Mouse (Mus musculus) embryonic facial prominence, embryonic 11.5 days (tissue): ENCODE measurements at regions not wholly inside any gene's neighbourhood (a gene's known extent, or its start where the extent isn't known, plus 50 kb on each side); places are given as distances from the start of the nearest gene placed in this dataset.
"Not testable (repeated sequence)": the region's sequence is repeated elsewhere in the genome, so short reads cannot be mapped to it uniquely, and the experiment has no call there.

Source experiments
- ATAC-seq: fragments of 200-750 bp; cut with Nextera tagmentation; replicated peaks from 2 replicates; pipeline ENCODE4 v1.8.0; 2017; ENCODE audit warnings: low read depth; ENCODE audit not compliant: insufficient number of reproducible peaks, low FRiP score, low TSS enrichment
- DNase-seq: peaks from one replicate; pipeline ENCODE4 v3.0.0-alpha.2; 2015; ENCODE audit warnings: low spot score
- H3K27ac ChIP-seq: fragments of 300-500 bp; sonication (generic); replicated peaks from 2 replicates; pipeline ENCODE4 v1.5.1; 2014; ENCODE audit warnings: mild to moderate bottlenecking, low read depth, low read length, control low read depth
- H3K27me3 ChIP-seq: fragments of 300-500 bp; sonication (generic); 2 replicates; pipeline ENCODE4 v1.6.1; 2014; ENCODE audit warnings: mild to moderate bottlenecking, low read length, moderate library complexity, mixed read lengths; ENCODE audit not compliant: control insufficient read depth, insufficient read depth
- H3K36me3 ChIP-seq: fragments of 300-500 bp; sonication (generic); replicated peaks from 2 replicates; pipeline ENCODE4 v1.6.1; 2014; ENCODE audit warnings: low read depth, mild to moderate bottlenecking, low read length, moderate library complexity, mixed read lengths; ENCODE audit not compliant: control insufficient read depth, insufficient read depth
- H3K4me1 ChIP-seq: fragments of 300-500 bp; sonication (generic); 2 replicates; pipeline ENCODE4 v1.6.1; 2014; ENCODE audit warnings: low read length, mixed read lengths; ENCODE audit not compliant: control insufficient read depth, insufficient read depth
- H3K4me2 ChIP-seq: fragments of 300-500 bp; sonication (generic); 2 replicates; pipeline ENCODE4 v1.6.1; 2014; ENCODE audit warnings: low read depth, mild to moderate bottlenecking, control low read depth, low read length, moderate library complexity
- H3K4me3 ChIP-seq: fragments of 300-500 bp; sonication (generic); 2 replicates; pipeline ENCODE4 v1.5.1; 2014; ENCODE audit warnings: low read depth, low read length, control low read depth
- H3K9ac ChIP-seq: fragments of 300-500 bp; sonication (generic); replicated peaks from 2 replicates; pipeline ENCODE4 v1.6.1; 2014; ENCODE audit warnings: mild to moderate bottlenecking, control low read depth, low read length
- H3K9me3 ChIP-seq: fragments of 300-500 bp; sonication (generic); replicated peaks from 2 replicates; pipeline ENCODE4 v1.6.1; 2016; ENCODE audit warnings: mild to moderate bottlenecking, low read length, inconsistent platforms, mixed read lengths; ENCODE audit not compliant: control insufficient read depth
- WGBS: fragments of 180-500 bp; shearing (Covaris S2); extraction: QIAGEN DNeasy Blood & Tissue Kit; methylation state at CpG from one replicate; pipeline ENCODE4 v1.1.7; 2014; 5-methylcytosine and 5-hydroxymethylcytosine counted together

DNA sequence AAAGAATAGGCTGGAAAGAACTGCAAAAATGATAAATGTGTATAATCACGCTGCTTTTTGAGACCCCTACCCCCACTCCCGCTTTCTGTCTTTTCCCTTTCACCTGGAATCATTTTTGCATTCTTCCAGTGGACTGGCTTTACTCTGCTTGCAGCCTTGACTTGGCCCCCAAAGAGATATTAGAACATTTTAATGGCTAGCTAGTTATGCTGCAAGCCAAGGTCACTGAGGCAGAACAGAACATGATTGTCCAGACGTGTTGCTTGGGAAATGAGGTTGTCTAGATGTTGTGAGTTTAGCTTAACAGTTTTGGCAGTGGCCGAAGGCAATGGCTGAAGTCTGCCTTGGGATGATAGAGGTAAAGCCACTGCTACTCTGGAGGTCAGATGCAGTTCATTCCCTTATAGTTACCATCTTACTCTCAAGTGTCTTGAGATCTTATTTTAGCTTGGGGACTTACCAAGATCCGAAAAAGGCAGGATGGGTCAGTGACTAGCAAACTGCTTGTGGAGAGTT, 87.9 kb upstream of the Tars start:
- H3K4me2 ChIP-seq = no peak overlapping the region
- H3K27me3 ChIP-seq = no peaks in the 10 kb centered on the region
- H3K27ac ChIP-seq = no peak overlapping the region
- ATAC-seq = no peak
- no peak overlapping the region for H3K9ac ChIP-seq
- no peaks in the 10 kb centered on the region for H3K9me3 ChIP-seq
- H3K36me3 ChIP-seq = no peaks in the 10 kb centered on the region
- no peak for DNase-seq
- 69% methylated on average over 5 of the region's 5 CpGs for WGBS
- H3K4me1 ChIP-seq = no peaks in the 10 kb centered on the region
- no peak overlapping the region for H3K4me3 ChIP-seq

DNA sequence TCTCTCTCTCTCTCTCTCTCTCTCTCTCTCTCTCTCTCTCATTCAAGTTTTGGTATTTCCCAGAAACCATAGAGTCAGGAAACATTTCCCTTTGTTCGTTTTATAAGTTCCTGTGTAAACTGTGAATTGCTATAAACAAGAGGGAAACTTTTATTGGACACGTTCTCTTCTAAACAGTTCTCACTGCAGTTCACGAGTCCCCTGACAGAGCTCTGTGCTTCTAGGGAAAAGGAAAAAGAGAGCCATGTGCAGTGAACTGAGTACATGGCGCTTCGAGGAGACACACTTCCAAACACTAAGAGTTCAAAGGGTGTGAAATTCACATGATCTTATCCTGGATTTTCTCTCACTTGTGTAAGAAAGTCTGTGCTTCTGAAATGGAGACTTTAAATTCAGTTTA, 84.5 kb upstream of the Tars start:
- no peaks in the 10 kb centered on the region for H3K9me3 ChIP-seq
- H3K4me2 ChIP-seq = no peak overlapping the region
- no peak overlapping the region for H3K27ac ChIP-seq
- no peak overlapping the region for H3K9ac ChIP-seq
- no peak for ATAC-seq
- H3K4me1 ChIP-seq = no peaks in the 10 kb centered on the region
- H3K36me3 ChIP-seq = no peaks in the 10 kb centered on the region
- H3K4me3 ChIP-seq = no peak overlapping the region
- H3K27me3 ChIP-seq = no peaks in the 10 kb centered on the region
- whole genome bisulfite sequencing = 82% methylated on average over 5 of the region's 5 CpGs
- DNase-seq = no peak

DNA sequence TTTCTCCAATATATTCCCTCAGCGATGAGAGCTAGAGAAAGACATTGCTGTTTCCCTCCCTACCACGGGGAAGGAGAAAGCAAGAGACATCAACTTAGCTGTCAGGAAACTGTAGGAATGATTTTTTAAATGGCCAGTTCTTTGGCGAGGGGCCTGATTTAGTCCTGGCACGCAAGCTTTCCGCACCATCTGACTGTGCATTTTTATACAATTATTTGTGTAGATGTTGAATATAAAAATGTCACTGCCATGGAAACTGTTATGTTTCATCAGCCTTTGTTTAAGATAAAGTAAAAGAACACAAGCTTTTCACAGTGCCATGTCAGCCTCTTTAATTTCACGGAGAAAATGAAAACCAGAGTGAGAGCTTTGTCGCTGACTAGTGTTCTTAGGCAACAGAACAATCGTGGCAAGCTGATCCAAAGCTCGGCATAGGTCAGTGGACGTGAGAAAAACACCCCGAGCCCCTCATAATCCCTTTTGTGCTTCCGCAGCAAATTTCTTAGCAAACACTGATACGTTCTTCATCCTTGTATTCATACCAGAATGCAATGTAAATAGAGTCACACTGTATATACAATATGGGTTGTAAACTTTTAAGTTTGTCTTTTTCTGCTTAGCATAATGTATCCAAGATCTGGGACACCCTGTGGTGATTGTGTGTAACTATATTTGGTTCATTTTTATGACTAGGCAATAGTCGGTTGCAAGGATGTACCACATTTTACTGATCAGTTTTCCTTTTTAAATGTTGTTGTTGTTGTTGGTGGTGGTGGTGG, 79.9 kb upstream of the Tars start:
- H3K4me3 ChIP-seq = no peak overlapping the region
- ATAC-seq (no peak), DNase-seq (no peak)
- H3K9me3 ChIP-seq = no peaks in the 10 kb centered on the region
- H3K27me3 ChIP-seq = no peaks in the 10 kb centered on the region
- no peak overlapping the region for H3K9ac ChIP-seq
- no peaks in the 10 kb centered on the region for H3K4me1 ChIP-seq
- H3K4me2 ChIP-seq = no peak overlapping the region
- no peak overlapping the region for H3K27ac ChIP-seq
- WGBS = 85% methylated on average over 14 of the region's 14 CpGs
- no peaks in the 10 kb centered on the region for H3K36me3 ChIP-seq

DNA sequence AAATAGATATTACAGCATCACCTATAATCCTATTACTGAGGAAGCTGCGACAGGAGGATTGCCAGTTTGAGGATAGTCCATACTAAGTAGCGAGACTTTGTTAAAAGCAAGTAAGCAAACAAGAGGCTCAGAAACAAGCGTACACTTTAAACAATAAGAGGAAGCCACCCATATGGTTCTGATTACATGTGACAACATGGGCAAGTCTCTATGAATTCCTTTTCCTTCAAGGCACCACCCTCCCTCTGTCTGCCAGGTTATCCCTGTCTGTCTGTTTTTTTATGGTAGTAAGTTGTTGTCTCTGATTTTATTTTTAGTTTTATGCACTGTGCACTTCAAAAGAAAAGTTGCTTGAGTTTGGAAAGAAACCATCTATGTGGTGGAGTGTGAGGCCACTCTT, 76.8 kb upstream of the Tars start:
- Histone ChIP-seq H3K27me3 (no peaks in the 10 kb centered on the region), H3K27ac (no peak overlapping the region), H3K9ac (no peak overlapping the region), H3K4me1 (no peaks in the 10 kb centered on the region), H3K9me3 (no peaks in the 10 kb centered on the region), H3K4me2 (no peak overlapping the region), H3K4me3 (no peak overlapping the region), H3K36me3 (no peaks in the 10 kb centered on the region)
- no peak for DNase-seq
- 74% methylated on average over 3 of the region's 3 CpGs for WGBS
- no peak for ATAC-seq

DNA sequence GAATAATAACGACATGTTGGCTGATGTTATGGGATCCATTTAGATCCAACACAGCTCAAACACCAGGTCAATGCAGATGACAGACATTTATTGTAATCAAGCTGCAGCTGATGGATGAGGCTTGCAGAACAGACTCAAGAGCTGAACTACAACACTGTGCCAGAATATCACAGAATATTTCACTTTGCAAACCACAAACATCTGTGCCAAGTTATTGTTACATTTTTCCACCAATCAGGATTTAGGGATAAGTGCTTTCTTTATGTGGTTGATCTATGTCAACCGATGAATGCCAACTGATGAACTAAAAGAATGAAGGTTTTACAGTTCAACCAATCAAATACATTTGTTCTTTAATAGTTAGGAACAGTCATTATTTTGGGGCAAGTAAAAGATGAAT, 63.9 kb upstream of the Tars start:
- H3K36me3 ChIP-seq = no peaks in the 10 kb centered on the region
- H3K9ac ChIP-seq = no peak overlapping the region
- no peaks in the 10 kb centered on the region for H3K4me1 ChIP-seq
- H3K27ac ChIP-seq = no peak overlapping the region
- 81% methylated on average over 2 of the region's 2 CpGs for WGBS
- no peak overlapping the region for H3K4me3 ChIP-seq
- no peaks in the 10 kb centered on the region for H3K27me3 ChIP-seq
- no peak overlapping the region for H3K4me2 ChIP-seq
- DNase-seq = no peak
- H3K9me3 ChIP-seq = no peaks in the 10 kb centered on the region
- ATAC-seq = no peak

DNA sequence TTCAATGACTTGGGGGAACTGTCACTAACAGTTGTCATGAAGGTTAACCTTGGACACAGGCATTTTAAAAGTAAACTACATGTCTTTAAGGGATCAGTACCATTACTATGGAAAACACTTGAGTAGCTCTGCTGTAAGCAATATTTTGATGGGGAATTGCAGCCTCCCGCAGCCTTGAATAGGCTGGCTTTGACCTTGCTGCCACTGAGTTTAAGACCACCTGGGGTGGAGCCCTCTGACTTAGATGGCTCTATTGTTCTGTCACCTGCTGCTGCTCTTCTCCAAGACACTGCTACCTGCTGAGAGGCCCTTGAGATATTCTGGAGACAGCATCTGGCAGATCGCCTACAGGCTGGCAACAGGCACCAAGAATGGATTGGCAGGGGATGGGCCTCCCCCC, 62.1 kb upstream of the Tars start:
- not testable (repeated sequence) for H3K4me3 ChIP-seq, DNase-seq, H3K4me1 ChIP-seq, ATAC-seq, H3K9ac ChIP-seq, H3K4me2 ChIP-seq, H3K27me3 ChIP-seq, H3K27ac ChIP-seq, H3K36me3 ChIP-seq, H3K9me3 ChIP-seq
- 48% methylated on average over 2 of the region's 2 CpGs for WGBS

DNA sequence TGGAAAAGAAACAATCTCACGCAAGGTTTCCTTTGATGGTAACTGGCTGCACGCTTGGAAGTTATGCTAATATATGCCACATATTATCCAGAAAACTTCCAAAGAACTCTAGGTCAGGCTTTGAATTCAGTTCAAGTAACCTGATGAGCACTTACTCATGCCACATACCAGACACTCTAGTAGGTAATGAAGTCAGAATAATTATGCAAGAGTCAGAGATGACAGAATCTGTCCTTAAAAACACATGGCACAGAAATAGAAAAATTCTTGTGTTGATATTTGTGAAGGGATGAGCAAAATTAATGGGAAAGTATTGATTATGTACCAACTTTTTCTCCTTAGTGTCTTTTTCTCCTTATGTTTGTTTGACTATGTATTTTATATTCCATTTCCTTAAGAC, 59.8 kb upstream of the Tars start:
- Histone ChIP-seq H3K4me2 (no peak overlapping the region), H3K9ac (no peak overlapping the region), H3K27me3 (no peaks in the 10 kb centered on the region), H3K36me3 (no peaks in the 10 kb centered on the region), H3K4me3 (no peak overlapping the region), H3K9me3 (no peaks in the 10 kb centered on the region), H3K4me1 (no peaks in the 10 kb centered on the region), H3K27ac (no peak overlapping the region)
- WGBS = 90% methylated on average over 2 of the region's 2 CpGs
- DNase-seq = no peak
- no peak for ATAC-seq

DNA sequence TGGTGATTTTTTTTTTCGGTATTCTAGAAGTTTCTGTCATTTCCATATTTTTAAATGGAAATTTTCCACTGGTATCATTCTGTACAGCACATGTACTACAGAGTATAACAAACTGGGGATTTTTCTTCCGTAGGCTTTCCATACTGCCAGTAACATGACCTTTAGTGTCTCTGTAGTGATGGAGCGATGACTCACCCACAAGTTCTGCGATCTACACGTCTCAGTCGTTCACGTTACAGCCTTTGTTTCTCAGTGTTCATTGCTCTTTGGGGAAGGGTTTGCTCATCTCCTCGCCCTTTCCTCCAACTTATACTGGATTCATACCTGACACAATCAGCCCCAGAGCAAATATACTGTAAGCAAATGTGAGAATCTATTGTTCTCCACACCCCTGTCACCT, 57.8 kb upstream of the Tars start:
- ATAC-seq (no peak), DNase-seq (no peak)
- H3K4me3 ChIP-seq = no peak overlapping the region
- no peak overlapping the region for H3K27ac ChIP-seq
- H3K4me2 ChIP-seq = no peak overlapping the region
- no peaks in the 10 kb centered on the region for H3K36me3 ChIP-seq
- H3K9ac ChIP-seq = no peak overlapping the region
- H3K9me3 ChIP-seq = no peaks in the 10 kb centered on the region
- H3K4me1 ChIP-seq = no peaks in the 10 kb centered on the region
- no peaks in the 10 kb centered on the region for H3K27me3 ChIP-seq
- WGBS = 88% methylated on average over 8 of the region's 8 CpGs
